Mouse (Mus musculus) T-helper 1 cell (primary cell): ENCODE measurements around the gene Lrrc4c.

Experiments
- in situ Hi-C: fragments of 300-600 bp; cut with MboI, MseI; formaldehyde crosslinking; loops from one replicate; pipeline ENCODE4 v1.15.1; 2025; ENCODE audit warnings: high pct_unique_total_duplicates

Lrrc4c gene

DNA sequence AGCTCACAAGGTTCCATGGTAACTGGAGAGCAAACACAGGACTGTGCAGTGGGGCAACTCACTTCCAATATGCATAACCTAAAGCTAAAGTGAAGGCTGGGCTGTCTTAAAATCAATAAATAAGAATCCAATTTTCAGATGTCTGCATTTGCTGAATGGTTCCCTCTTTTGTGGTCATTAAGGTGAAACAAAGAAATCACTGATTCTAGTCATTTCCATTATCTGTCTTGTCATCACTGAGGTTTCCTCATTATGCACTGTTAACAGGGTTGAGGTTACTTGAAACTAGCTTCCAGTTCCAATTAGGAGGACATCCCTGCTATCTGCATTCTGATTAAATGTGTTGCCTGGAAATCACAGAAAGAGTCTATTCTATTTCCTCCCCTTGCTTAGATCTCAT lies 1291.5 kb downstream of the Lrrc4c start:
- in situ Hi-C loops, result no loop called here

DNA sequence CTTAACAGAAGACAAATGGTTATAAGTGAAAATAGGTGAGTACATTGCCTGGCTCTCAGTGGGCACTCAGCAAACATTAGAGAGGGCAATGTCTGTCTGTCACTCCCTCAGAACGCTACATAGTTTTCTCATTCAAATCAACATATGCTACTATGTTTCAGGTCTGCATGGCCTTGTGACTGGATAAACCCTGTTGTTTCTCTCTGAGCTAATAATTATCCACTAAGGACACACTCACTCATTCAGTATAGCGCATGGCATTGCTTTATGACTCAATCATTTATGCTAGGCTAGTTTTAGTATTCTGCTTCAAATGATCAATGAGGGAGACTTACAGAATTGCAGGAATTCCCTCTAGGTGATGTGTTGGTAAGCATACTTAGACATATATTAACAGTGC lies 1292.6 kb downstream of the Lrrc4c start:
- in situ Hi-C loops, result no loop called here

DNA sequence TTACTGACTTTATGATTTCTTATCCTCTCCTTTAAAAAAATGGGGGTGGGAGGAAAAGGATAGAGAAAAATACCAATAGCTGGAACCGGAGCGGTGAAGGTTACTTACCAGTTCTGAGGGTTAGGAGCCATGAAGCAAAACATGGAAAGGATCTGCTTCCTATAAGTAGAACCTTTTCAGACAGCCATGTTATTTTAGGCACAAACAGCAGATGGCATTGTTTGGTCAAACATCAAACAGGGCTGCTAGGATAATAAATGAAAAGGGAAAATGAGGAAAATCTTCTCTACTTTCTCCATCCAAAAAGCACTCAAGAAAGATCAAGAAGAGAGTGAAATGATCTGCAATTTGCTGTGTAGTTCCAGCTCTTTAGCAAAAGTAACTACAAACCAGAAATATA lies 1296.8 kb downstream of the Lrrc4c start:
- in situ Hi-C loops, result no loop called here

DNA sequence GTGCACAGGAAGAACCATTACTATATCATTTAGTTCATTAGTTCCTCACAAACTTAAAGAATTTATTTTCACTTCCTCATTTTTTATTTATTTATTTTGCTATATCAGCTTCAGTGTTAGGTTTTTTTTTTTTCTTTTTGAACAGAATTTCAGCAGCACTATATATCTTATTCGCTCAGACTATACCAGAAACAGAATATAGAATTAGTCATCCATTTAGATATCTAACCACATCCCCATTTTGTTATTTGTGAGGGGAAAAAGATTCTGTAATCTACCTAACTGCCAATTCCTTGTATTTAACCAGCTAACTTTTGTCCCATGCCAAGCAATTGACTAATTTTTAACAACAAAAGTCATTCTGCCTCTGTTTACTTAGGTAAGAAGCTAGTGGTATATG lies 1300.6 kb downstream of the Lrrc4c start:
- in situ Hi-C loops, result no loop called here

DNA sequence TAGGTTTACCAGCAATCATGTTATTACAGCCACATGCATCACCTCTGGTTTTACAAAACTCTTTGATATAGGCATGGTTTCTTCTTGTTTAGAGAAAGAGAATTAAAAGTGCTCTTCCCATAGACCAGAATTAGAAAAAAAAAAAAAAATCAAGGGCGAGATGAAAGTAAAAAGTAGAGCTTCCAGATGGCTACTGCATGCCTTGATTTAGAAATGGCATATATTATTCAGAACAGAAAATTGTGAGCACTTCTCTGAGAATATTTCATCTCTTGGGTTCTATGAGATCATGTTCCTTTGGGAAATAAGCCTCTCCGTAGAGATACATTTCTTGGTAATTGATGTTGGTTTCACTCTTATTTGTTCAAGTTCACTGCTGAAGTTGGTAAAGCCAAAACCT lies 1322.0 kb downstream of the Lrrc4c start:
- in situ Hi-C loops, result no loop called here

DNA sequence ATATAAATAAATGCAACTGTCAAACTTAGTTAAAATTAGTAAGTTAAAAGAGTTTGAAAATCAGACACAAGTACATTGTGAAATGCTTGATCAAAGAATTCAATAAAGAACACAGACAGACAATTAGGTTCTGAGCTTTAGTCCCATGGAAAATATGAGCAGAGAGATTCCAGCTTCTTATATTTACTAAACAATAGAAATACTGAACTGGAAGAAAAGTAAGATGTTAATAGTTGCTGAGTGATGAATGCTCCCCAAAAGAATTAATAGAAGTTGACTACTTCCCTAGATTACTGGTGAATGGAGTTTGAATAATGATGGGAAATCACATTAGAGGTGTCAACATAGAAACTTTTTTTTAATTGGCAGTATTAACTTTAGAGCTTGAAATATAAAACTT lies 1323.7 kb downstream of the Lrrc4c start:
- in situ Hi-C loops, result no loop called here

DNA sequence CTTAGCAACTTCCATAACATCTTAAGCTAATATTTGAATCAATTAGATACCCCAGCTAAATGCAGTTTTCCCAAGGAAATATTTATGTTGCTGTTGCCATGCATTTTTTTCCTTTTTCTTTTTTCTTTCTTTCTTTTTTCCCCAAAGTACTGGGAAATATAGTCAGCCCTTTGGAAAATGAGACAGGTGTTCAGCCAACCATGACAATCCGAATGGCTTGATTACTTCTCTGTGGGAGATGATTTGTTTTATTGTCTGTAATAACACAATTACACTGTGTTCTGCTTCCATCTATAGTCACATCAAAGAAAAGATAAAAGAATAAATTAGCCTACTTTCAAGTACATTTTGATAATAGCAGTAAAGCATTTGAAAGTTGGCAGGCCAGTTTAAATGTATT lies 1334.7 kb downstream of the Lrrc4c start:
- in situ Hi-C loops, result no loop called here
